28 mouse cellular contexts compared by ENCODE assay signal in the genomic region with DNA sequence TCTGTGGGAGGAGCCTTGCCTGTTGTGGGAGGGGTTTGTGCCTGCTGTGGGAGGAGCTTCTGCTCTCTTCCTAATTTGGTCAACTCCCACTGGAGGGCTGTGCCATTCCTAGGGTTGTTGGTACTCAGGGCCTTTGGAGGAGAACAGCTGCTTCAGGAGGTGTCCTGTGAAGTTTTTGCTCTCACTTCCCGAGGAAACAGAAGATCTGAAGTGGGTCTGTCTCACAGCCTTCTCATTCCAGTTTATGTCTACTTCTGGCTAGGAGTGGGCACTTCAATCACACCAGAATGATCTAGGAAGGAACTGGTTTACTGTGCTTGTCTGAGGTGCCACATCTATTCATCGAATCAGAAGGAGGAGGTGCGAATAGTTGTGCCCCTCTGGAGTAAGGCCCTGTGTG.
"Had no signal": no experiment of that assay in that cellular context is flagged by ENCODE, and none has a peak within 500 bp of the region (broad histone marks: within the 10 kb centered on the region; RNA-seq: fewer than 3 reads in every experiment).

No protein-coding gene starts in this region.

- H3K36me3 ChIP-seq: heart, embryonic 13.5 days; heart, embryonic 15.5 days; hindbrain, embryonic 13.5 days; hindbrain, embryonic 15.5 days; kidney, embryonic 15.5 days; limb, embryonic 10.5 days; limb, embryonic 12.5 days; liver, embryonic 13.5 days; liver, embryonic 15.5 days had no signal

- DNase-seq: gastrocnemius, postnatal 14 days; gastrocnemius, postnatal 36 days; heart, adult 11 months; heart, adult 2 months; heart, postnatal 14 days; heart, postnatal 36 days; kidney, adult 11 months; kidney, adult 2 months; kidney, adult 9 months; kidney, postnatal 14 days; kidney, postnatal 36 days; liver; liver, embryonic 13.5 days had no signal

- H3K4me3 ChIP-seq: heart, adult 2 months; heart, embryonic 13.5 days; heart, embryonic 15.5 days; hindbrain, embryonic 13.5 days; hindbrain, embryonic 15.5 days; kidney, embryonic 15.5 days; layer of hippocampus, adult 2 months; left cerebral cortex, adult 2 months; limb, embryonic 10.5 days; limb, embryonic 12.5 days; liver, embryonic 13.5 days; liver, embryonic 15.5 days had no signal

- ATAC-seq: hindbrain, postnatal 0 days; intestine, embryonic 16.5 days had no signal

- H3K9ac ChIP-seq: heart, embryonic 13.5 days; heart, embryonic 15.5 days; hindbrain, embryonic 13.5 days; hindbrain, embryonic 15.5 days; kidney, embryonic 15.5 days; limb, embryonic 12.5 days; liver, embryonic 13.5 days; liver, embryonic 15.5 days had no signal

- H3K27me3 ChIP-seq: heart, embryonic 15.5 days; hindbrain, embryonic 15.5 days; liver, embryonic 13.5 days; liver, embryonic 15.5 days had no signal

- H3K4me2 ChIP-seq: heart, embryonic 11.5 days; heart, embryonic 13.5 days; heart, embryonic 15.5 days; hindbrain, embryonic 13.5 days; hindbrain, embryonic 15.5 days; kidney, embryonic 15.5 days; limb, embryonic 12.5 days; liver, embryonic 11.5 days; liver, embryonic 13.5 days; liver, embryonic 15.5 days had no signal

- H3K27ac ChIP-seq: heart, adult 2 months; heart, embryonic 13.5 days; heart, embryonic 15.5 days; hindbrain, embryonic 13.5 days; hindbrain, embryonic 15.5 days; hindbrain, postnatal 0 days; kidney, embryonic 15.5 days; kidney, postnatal 0 days; layer of hippocampus, adult 2 months; left cerebral cortex, adult 2 months; limb, embryonic 10.5 days; limb, embryonic 12.5 days; liver, embryonic 13.5 days; liver, embryonic 15.5 days had no signal

- H3K4me1 ChIP-seq: heart, embryonic 13.5 days; heart, embryonic 15.5 days; kidney, embryonic 15.5 days; limb, embryonic 10.5 days; limb, embryonic 12.5 days; liver, embryonic 13.5 days; liver, embryonic 15.5 days had no signal

- H3K9me3 ChIP-seq: heart, embryonic 13.5 days; heart, embryonic 15.5 days; hindbrain, embryonic 13.5 days; hindbrain, embryonic 15.5 days; kidney, embryonic 15.5 days; limb, embryonic 10.5 days; limb, embryonic 12.5 days; liver, embryonic 13.5 days; liver, embryonic 15.5 days had no signal
